Mouse (Mus musculus): ENCODE measurements around the gene Egfem1.

DNA sequence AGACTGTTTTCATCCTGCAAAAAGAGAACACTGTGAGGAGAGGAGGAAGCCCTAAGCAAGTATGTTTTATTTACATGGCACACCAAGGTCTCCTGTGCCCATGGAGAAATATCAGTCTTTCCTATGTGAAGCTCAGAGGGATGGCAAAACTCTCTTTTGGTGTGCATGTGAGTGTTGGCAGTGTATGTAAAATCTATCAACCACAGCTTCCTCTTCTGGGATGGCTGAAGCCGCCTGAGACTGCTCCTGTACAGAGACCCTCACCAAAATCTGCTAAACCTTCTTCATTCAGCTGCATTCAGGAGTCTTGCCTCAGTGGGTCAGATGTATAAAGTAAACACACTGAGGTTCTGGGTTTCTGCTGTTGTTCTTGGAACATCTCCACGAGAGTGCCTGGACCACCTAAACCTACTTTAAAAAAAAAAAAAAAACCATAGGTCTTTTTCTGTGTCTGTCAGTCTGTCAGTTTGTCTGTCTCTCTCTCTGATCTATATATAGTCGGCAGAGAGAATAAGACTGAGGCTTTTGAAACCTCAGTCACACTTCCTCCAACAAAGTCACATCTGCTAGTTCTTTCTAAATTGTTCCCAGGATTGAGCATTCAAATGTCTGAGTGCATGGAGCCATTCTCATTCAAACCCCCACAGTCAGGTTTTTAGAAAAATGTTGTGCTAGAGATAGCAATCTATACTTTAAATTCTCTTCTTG lies 24.3 kb downstream of the Egfem1 start:
- TF ChIP-seq EP300 (IDR thresholded peaks at IDR 0.05; ENCODE audit: insufficient read depth, low read depth, low read length): no peak
- TF ChIP-seq POLR2A (IDR thresholded peaks at IDR 0.05; ENCODE audit: insufficient read depth, low read depth, low read length): no peak

Data from heart, adult 2 months (tissue).